In the genomic region with DNA sequence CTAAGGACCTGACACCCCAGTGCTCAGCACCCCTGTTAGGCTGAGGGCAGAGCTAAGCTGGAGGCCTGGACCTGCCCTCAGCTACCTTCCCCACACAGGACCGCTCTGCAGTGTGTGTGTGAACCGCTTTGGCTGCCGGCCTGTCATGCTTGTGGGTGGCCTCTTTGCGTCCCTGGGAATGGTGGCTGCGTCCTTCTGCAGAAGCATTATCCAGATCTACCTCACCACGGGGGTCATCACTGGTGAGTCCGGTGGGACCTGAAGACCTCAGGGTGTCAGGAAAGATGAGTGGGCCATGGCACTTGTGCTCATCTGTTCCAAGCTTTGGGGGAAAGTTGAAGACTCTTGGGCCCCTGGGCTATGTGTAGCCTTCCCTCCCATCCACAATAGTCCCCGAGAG, we compare ENCODE assay signal across 22 mouse cellular contexts. TPM values are rescaled to one million over a fixed set of nuclear protein-coding genes. Genes with fewer than 3 reads are reported as not detected.
DNase-seq lines count a peak whose midpoint lies in the region; ATAC-seq lines count a peak whose summit lies in the region.
"Had no signal": no experiment of that assay in that cellular context is flagged by ENCODE, and none has a peak within 500 bp of the region (broad histone marks: within the 10 kb centered on the region; RNA-seq: fewer than 3 reads in every experiment).

No protein-coding gene starts in this region.

- no peak overlapping the region for H3K9ac ChIP-seq in heart, embryonic 11.5 days (ENCODE audit: low read depth, low read length)
- no peak overlapping the region for H3K9ac ChIP-seq in liver, embryonic 15.5 days
- H3K9ac ChIP-seq in liver, embryonic 12.5 days = no peak overlapping the region
- H3K9ac ChIP-seq: embryonic facial prominence, embryonic 12.5 days; forebrain, embryonic 13.5 days; forebrain, embryonic 15.5 days had no signal

- H3K4me1 ChIP-seq in heart, embryonic 11.5 days (ENCODE audit: control insufficient read depth, insufficient read depth, low read length) = peaks cover 68% of the 10 kb centered on the region
- H3K4me1 ChIP-seq in liver, embryonic 15.5 days (replicated peaks) = peaks cover 83% of the 10 kb centered on the region
- peaks cover 81% of the 10 kb centered on the region for H3K4me1 ChIP-seq in liver, embryonic 12.5 days
- peaks cover 98% of the 10 kb centered on the region for H3K4me1 ChIP-seq in megakaryocyte, embryonic 14.5 days

- H3K4me2 ChIP-seq in heart, embryonic 11.5 days = no peak overlapping the region
- H3K4me2 ChIP-seq in liver, embryonic 15.5 days = no peak overlapping the region
- H3K4me2 ChIP-seq in liver, embryonic 12.5 days = no peak overlapping the region
- H3K4me2 ChIP-seq: embryonic facial prominence, embryonic 12.5 days; forebrain, embryonic 13.5 days; forebrain, embryonic 15.5 days had no signal

- H3K4me3 ChIP-seq in heart, embryonic 11.5 days (ENCODE audit: low read depth, low read length) = no peak overlapping the region
- no peak overlapping the region for H3K4me3 ChIP-seq in liver, embryonic 15.5 days (replicated peaks)
- H3K4me3 ChIP-seq in liver, embryonic 12.5 days = no peak overlapping the region
- H3K4me3 ChIP-seq in megakaryocyte, embryonic 14.5 days (replicated peaks) = peak overlapping the region; percentile 51
- H3K4me3 ChIP-seq: embryonic facial prominence, embryonic 10.5 days; embryonic facial prominence, embryonic 12.5 days; forebrain, embryonic 13.5 days; forebrain, embryonic 15.5 days had no signal

- peak; percentile 90 for DNase-seq in heart, adult 11 months
- DNase-seq in layer of hippocampus, postnatal 25 days (ENCODE audit: extremely low spot score in 1 of 2, low spot score in 1 of 2) = no peak
- DNase-seq: adrenal gland, adult 8-10 months; adrenal gland, postnatal 14 days; adrenal gland, postnatal 36 days; cerebellum, adult 11-12 months; cerebellum, adult 2 months; cerebellum, adult 9-10 months; cerebellum, postnatal 10 days; cerebellum, postnatal 25 days had no signal

- H3K27me3 ChIP-seq in heart, embryonic 11.5 days (ENCODE audit: control insufficient read depth, insufficient read depth, low read length) = no peaks in the 10 kb centered on the region
- no peaks in the 10 kb centered on the region for H3K27me3 ChIP-seq in liver, embryonic 15.5 days
- H3K27me3 ChIP-seq in liver, embryonic 12.5 days (replicated peaks) = no peaks in the 10 kb centered on the region
- H3K27me3 ChIP-seq in megakaryocyte, embryonic 14.5 days (replicated peaks) = no peaks in the 10 kb centered on the region
- H3K27me3 ChIP-seq: embryonic facial prominence, embryonic 12.5 days; forebrain, embryonic 13.5 days; forebrain, embryonic 15.5 days; Patski had no signal

- no peak overlapping the region for H3K27ac ChIP-seq in heart, embryonic 11.5 days (ENCODE audit: low read depth, low read length)
- 0 out of 2 replicates have a peak overlapping the region, but pooled peaks have one; percentile 29 for H3K27ac ChIP-seq in liver, embryonic 15.5 days (replicated peaks)
- no peak overlapping the region for H3K27ac ChIP-seq in liver, embryonic 12.5 days
- H3K27ac ChIP-seq: embryonic facial prominence, embryonic 10.5 days; embryonic facial prominence, embryonic 12.5 days; forebrain, embryonic 13.5 days; forebrain, embryonic 15.5 days had no signal

- no peak for ATAC-seq in heart, embryonic 11.5 days (replicated peaks; ENCODE audit: insufficient number of reproducible peaks, low FRiP score, low TSS enrichment)
- no peak for ATAC-seq in liver, embryonic 15.5 days (ENCODE audit: insufficient read depth)
- no peak for ATAC-seq in liver, embryonic 12.5 days
- ATAC-seq in megakaryocyte, adult 5-6 weeks (ENCODE audit: poor library complexity, severe bottlenecking) = no peak
- ATAC-seq: activated CD4-positive, CD25-positive, alpha-beta regulatory T cell, adult 4 months; forebrain, embryonic 13.5 days; forebrain, embryonic 15.5 days; Patski had no signal

- H3K9me3 ChIP-seq in heart, embryonic 11.5 days (replicated peaks; ENCODE audit: control insufficient read depth, low read length) = no peaks in the 10 kb centered on the region
- H3K9me3 ChIP-seq in liver, embryonic 15.5 days (replicated peaks) = no peaks in the 10 kb centered on the region
- H3K9me3 ChIP-seq in liver, embryonic 12.5 days (replicated peaks) = no peaks in the 10 kb centered on the region
- H3K9me3 ChIP-seq in megakaryocyte, embryonic 14.5 days = no peaks in the 10 kb centered on the region
- H3K9me3 ChIP-seq: embryonic facial prominence, embryonic 10.5 days; embryonic facial prominence, embryonic 12.5 days; forebrain, embryonic 13.5 days; forebrain, embryonic 15.5 days; G1E had no signal

- peaks cover 36% of the 10 kb centered on the region for H3K36me3 ChIP-seq in heart, embryonic 11.5 days (ENCODE audit: control insufficient read depth, insufficient read depth, low read length)
- H3K36me3 ChIP-seq in liver, embryonic 15.5 days (replicated peaks) = peaks cover 72% of the 10 kb centered on the region
- peaks cover 80% of the 10 kb centered on the region for H3K36me3 ChIP-seq in liver, embryonic 12.5 days
- H3K36me3 ChIP-seq in megakaryocyte, embryonic 14.5 days (replicated peaks; ENCODE audit: low read length) = peaks cover 93% of the 10 kb centered on the region

- 89% methylated on average over 8 of the region's 8 CpGs for WGBS in heart, embryonic 11.5 days (ENCODE audit: insufficient replicate concordance)
- 86% methylated on average over 8 of the region's 8 CpGs for WGBS in liver, embryonic 15.5 days (ENCODE audit: insufficient replicate concordance)
- WGBS in liver, embryonic 12.5 days (ENCODE audit: insufficient replicate concordance) = 90% methylated on average over 8 of the region's 8 CpGs

RNA-seq across cellular contexts. Expression of gene Slc16a3, which starts 7.4 kb away (rescaled TPM):
- polyA plus RNA-seq in heart, embryonic 11.5 days (2014; fragmentation: Nextera tagmentation; extraction: Ambion mirVana) = 176 and 189 TPM in 2 replicates
- 73.5 and 82.2 TPM in 2 replicates for polyA plus RNA-seq in liver, embryonic 15.5 days (2015; fragmentation: Nextera tagmentation; extraction: Ambion mirVana)
- polyA plus RNA-seq in liver, embryonic 12.5 days (2016; fragmentation: Nextera tagmentation; extraction: Ambion mirVana) = 166 and 170 TPM in 2 replicates
- 673 and 816 TPM in 2 replicates for polyA plus RNA-seq in megakaryocyte, embryonic 14.5 days (2012; ENCODE audit: insufficient read depth, low replicate concordance)
- 21.4 and 24.6 TPM in 2 replicates for total RNA-seq in megakaryocyte, adult 5-6 weeks (2015)
- 35.2 and 40.7 TPM in 2 replicates for total RNA-seq in megakaryocyte, adult 5-6 weeks (2017)
- 1 to 10 TPM; 2.0 to 2.2 TPM for total RNA-seq in layer of hippocampus, postnatal 25 days (2021)

RNA-seq across cellular contexts. Expression of gene Ccdc57, which starts 23.0 kb away (rescaled TPM):
- polyA plus RNA-seq in heart, embryonic 11.5 days (2014; fragmentation: Nextera tagmentation; extraction: Ambion mirVana) = 3.3 and 3.9 TPM in 2 replicates
- polyA plus RNA-seq in liver, embryonic 15.5 days (2015; fragmentation: Nextera tagmentation; extraction: Ambion mirVana) = 1.8 TPM in 2 replicates
- 2.9 and 3.2 TPM in 2 replicates for polyA plus RNA-seq in liver, embryonic 12.5 days (2016; fragmentation: Nextera tagmentation; extraction: Ambion mirVana)
- 2.0 TPM in 1 of 2 replicates, not detected in the other for polyA plus RNA-seq in megakaryocyte, embryonic 14.5 days (2012; ENCODE audit: insufficient read depth, low replicate concordance)
- 0.30 and 1.2 TPM in 2 replicates for total RNA-seq in megakaryocyte, adult 5-6 weeks (2015)
- total RNA-seq in megakaryocyte, adult 5-6 weeks (2017) = 2.1 and 2.4 TPM in 2 replicates
- 1 to 10 TPM; 4.8 to 8.0 TPM for total RNA-seq in layer of hippocampus, postnatal 25 days (2021)

RNA-seq across cellular contexts. Expression of gene Csnk1d, which starts 35.4 kb away (rescaled TPM):
- polyA plus RNA-seq in heart, embryonic 11.5 days (2014; fragmentation: Nextera tagmentation; extraction: Ambion mirVana) = 47.9 and 58.5 TPM in 2 replicates
- polyA plus RNA-seq in liver, embryonic 15.5 days (2015; fragmentation: Nextera tagmentation; extraction: Ambion mirVana) = 36.1 and 38.5 TPM in 2 replicates
- polyA plus RNA-seq in liver, embryonic 12.5 days (2016; fragmentation: Nextera tagmentation; extraction: Ambion mirVana) = 58.4 and 61.1 TPM in 2 replicates
- polyA plus RNA-seq in megakaryocyte, embryonic 14.5 days (2012; ENCODE audit: insufficient read depth, low replicate concordance) = 152 and 176 TPM in 2 replicates
- total RNA-seq in megakaryocyte, adult 5-6 weeks (2015) = 56.0 and 64.8 TPM in 2 replicates
- 67.8 and 69.7 TPM in 2 replicates for total RNA-seq in megakaryocyte, adult 5-6 weeks (2017)
- 100 to 1,000 TPM; 127 to 128 TPM for total RNA-seq in layer of hippocampus, postnatal 25 days (2021)
